Mouse (Mus musculus): ENCODE data around the gene Tent4b. TPM values are rescaled to one million over a fixed set of nuclear protein-coding genes. Genes with fewer than 3 reads are reported as not detected.
A peak's percentile ranks its signal among the peaks of the same experiment; 100 is the strongest.
"Not testable (repeated sequence)": the region's sequence is repeated elsewhere in the genome, so short reads cannot be mapped to it uniquely, and the experiment has no call there.

Gene Tent4b
- total RNA-seq (2021) (10 to 100 TPM; 24.5 to 29.4 TPM), polyA plus RNA-seq (2012; rRNA removed) (11.7 and 12.6 TPM in 2 replicates)
- long read RNA-seq, full-length matches to known transcripts = 1 of 13 reads
- long read RNA-seq, partial matches to known transcripts = 5 of 13 reads
- long read RNA-seq, other reads (novel, unspliced or antisense) = 7 of 13 reads

DNA sequence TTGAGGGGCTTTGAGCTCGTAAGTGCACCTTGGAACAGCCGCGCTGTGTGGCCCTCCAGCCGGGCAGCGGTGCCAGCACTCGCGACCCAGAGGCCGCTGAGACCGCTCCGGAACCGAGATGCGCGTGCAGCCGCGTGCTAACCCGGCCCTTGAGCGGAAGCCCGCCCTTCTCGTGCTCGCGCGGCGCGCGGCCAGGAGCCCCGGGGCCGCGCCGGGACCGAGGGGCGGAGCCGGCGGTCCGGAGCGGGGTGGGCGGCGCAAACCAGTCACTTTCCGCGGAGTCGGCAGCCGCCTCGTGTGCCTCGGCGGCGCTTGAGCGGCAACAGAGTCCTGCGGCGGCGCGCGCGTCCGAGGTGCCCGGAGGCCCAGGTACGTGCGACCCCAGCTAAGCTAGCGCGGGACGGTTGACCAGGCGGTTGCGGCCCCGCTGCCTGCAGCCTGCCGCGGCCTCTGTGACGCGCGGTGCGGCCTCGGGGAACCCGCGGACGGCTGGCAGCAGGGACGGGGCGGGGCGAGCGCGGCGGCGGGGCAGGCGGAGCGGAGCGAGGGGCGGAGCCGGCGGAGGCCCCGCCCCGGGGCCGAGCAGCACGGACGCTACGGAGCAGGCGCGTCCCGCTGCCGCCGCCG lies at the start of gene Tent4b:
Gene Tent4b, plus strand, starts transcription at position 269 of the 627 bp plus-strand sequence.
- peak; percentile 97 for DNase-seq

DNA sequence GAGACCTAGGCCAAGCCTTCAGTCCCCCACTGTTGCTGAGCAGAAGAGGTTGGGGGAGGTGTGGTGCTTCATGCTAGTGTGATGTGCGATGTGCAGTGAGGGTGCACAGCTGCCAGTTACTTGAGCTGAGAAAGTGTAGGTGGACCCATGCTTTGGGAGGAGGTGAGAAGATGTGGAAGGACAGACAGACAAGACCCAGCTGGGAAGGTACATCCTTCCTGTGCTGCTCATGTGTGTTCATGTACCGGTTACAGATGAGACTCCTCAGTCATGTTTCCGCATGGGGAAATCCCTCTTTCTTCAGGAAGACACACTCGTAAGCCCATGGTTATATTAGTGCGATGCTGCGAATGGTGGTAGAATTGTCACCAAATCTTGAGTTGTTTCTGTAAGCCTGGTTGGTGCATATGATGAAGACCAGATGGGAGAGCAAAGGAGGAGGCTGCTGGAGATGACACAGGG lies 48.1 kb upstream of the Tent4b start:
- no peak for DNase-seq

DNA sequence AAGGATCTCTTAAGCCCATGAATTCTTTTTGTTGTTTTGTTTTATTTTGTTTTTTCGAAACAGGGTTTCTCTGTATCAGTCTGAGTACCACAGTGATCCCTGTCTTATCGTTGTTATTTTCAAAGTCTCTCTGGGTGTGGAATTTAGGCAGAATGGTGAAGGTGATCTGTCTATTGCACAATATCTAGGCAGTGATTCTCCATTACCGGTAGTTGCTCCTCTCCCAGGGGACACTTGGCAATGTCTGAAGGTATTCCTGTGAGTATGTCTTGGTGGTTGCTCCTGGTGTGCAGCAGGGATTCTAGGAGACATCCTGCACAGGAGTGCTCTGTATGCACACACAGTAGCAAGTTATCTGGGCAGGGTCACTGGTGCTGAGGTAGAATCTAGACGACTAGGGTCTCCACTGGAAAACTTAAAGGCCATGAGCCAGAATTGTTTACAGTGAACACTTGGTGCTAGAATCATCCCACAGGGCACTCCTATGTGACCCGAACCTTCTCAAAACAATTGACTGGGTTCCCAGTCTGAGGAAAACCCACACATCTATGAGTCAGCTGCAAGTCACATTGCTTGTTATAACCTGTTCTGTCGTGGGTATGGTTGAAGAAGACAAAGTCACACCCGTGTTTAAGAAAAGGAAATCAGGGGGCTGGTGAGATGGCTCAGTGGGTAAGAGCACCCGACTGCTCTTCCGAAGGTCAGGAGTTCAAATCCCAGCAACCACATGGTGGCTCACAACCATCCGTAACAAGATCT lies 38.6 kb upstream of the Tent4b start:
- no peak for DNase-seq

DNA sequence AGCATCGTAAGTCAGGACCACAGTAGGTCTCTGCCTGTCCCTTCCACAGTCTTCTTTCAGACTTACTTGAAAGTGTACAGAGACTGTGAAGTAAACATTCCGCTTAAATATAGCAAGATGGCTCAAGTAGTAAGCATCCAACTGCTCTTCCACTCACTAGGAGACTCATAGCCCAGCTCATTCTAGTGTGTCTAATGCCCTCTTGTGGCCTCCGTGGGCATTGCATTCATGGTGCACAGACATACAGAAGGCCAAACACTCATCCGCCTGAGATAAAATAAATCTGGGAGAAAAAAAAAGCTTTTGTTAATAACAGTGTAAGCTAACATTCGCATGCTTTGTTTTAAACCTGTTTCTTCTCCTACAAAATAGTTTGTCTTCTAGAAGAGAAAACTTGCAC lies 37.6 kb upstream of the Tent4b start:
- DNase-seq = peak; percentile 61

DNA sequence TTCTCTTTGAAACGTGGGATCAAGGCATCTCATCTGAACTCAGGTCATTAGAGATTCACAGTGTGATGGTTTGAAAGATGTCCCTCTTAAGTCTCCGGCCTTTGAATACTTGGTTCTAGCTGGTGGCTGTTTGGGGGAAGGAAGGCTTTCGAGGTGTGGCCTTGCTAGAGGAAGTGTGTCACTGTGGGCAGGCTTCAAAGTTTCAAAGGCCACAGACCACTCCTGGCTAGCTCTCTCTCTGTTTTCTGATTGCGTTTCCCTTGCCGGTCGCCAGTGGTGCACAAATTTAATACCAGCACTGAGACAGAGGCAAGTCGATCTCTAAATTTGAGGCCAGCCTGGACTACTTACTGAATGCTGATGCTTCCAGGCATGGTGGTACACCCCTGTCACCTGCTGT lies 23.7 kb upstream of the Tent4b start:
- DNase-seq = no peak

DNA sequence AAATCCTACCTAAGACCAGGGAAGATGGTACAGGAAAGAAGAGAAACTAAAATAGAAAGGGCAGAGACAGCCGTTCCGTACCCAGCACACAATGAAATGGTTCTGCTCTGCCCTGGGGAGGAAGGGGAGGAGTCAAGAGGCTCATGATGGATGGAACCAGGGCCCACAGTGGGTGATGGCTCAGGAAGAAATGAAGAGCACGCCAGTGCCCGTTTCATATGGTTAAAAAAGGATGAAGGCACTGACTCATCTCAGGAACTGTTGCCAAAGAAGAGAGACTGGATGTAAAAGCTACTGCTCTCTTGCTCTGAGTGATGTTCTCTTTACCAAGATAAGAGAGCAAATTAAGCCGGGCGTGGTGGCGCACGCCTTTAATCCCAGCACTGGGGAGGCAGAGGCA lies 21.7 kb upstream of the Tent4b start:
- DNase-seq = no peak

DNA sequence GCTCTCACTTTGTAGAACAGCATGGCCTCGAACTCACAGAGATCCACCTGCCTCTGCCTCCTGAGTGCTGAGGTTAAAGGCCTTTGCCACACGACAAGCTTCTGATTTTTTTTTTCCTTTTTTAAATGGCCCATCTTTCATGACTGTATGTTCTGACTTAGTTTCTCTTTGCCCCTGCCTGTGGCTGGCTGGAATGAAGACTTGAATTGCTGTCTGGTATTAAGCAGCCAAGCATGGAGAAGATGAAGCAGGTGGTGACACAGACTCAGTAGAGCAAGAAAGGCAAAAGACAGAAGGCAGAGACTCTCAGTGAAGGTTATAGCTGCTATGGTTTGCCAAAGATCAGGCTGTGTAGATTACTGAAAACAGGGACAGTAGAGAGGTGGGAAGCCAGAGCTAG lies 15.9 kb upstream of the Tent4b start:
- DNase-seq = no peak

DNA sequence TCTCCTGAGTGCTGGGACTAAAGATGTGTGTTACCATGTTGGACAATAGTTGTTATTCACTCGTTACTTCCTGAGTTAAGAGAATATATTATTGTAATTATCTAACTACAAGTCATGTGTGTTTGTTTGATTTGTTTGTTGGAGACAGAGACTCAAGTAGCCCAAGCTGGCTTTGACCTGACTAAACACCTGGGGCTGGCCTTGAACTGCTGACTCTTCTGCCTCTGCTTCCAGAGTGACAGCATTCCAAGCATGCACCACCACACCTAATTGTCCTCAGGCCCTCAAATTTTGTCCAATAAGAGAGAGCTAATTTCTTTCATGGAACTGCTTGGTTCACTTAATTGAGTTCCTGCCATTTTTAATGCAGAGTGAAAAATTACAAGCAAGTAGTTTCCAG lies 14.1 kb upstream of the Tent4b start:
- no peak for DNase-seq

DNA sequence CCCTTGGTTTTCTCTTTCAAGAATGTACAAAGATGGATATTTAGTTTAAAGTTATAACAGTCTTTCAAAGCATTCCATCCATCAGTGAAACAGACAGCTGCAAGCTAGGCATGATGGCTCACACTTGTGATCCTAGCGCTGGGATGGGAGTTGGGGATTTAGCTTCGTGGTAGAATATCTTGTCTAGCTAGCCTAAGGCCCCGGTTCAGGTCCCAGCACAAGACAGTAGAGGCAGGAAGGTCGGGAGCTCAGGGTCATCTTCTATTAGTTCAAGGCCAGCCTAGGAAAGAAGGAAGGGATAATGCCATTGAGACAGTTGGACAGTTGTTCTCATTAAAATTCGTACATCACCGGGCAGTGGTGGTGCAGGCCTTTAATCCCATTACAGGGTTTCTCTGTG lies 13.3 kb upstream of the Tent4b start:
- DNase-seq = no peak

DNA sequence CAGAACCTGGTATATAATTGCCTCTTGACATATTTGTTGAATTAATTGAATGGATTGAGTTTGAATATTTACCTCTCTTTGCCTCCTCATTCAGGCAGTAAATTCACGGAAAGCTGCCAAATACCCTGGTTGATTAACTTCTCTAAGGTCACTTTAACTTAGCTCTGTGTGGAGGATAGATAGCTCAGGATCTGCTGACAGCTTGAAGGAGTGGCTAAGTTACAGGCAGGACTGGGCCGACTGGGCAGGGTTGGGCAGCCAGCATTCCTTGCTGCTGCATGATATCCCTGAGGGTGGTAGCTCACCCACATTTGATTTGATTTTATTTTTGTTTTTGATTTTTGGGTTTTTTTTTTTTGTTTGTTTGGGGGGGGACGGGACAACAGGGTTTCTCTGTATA lies 1.7 kb upstream of the Tent4b start:
- DNase-seq = no peak

DNA sequence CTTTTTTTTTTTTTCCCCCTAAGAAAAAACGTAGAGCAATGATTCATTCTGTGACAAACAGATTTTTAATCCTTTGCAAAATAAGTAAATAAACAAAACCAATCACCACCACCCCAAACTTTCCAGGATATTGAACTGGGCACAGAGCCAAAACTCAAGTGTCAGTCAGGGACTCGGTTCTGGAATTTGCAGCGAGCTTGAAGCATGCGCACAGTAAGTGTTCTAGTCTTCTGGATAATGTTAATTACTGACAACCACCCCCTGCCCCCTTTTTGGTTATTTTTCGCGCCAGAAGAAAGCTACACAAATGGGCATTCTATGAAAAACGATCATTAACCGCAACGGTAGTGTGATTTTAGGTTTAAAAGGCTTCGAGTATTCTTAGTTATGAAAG lies 465 bp upstream of the Tent4b start:
- DNase-seq = no peak

DNA sequence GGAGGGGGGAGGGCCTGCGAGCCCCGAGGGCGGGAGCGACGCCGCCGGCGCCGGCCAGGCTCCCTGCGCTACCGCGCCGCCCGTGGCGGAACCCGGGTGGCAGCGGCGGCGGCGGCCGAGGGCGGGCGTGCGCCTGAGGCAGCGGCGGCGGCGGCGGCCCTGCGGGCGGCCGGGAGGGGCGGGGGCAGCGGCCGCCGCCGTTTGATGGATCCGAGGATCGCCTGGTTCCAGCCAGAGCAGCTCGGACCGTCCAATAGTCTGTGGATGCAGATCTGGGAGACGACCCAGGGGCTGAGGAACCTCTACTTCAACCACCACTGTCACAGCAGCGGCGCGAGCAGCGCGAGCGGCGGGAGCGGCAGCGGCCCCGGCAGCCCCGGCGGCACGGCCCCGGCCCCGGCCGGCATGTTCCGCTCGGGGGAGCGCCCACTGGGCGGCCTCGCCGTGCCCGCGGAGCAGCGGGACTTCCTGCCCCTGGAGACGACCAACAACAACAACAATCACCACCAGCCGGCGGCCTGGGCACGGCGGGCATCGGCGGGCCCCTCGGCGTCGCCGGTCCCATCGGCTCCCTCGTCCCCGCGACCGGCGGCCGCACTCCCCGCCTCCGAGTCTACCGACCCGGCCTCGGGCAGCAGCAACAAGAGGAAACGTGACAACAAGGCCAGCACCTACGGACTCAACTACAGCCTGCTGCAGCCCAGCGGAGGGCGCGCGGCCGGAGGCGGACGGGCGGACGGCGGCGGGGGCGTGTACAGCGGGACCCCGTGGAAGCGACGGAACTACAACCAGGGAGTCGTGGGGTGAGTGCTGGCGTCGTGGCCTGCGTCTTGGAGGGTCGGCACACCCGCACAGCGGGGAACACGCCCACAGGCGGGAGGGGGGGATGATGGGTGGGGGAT lies 938 bp downstream of the Tent4b start:
- DNase-seq = peak; percentile 65

DNA sequence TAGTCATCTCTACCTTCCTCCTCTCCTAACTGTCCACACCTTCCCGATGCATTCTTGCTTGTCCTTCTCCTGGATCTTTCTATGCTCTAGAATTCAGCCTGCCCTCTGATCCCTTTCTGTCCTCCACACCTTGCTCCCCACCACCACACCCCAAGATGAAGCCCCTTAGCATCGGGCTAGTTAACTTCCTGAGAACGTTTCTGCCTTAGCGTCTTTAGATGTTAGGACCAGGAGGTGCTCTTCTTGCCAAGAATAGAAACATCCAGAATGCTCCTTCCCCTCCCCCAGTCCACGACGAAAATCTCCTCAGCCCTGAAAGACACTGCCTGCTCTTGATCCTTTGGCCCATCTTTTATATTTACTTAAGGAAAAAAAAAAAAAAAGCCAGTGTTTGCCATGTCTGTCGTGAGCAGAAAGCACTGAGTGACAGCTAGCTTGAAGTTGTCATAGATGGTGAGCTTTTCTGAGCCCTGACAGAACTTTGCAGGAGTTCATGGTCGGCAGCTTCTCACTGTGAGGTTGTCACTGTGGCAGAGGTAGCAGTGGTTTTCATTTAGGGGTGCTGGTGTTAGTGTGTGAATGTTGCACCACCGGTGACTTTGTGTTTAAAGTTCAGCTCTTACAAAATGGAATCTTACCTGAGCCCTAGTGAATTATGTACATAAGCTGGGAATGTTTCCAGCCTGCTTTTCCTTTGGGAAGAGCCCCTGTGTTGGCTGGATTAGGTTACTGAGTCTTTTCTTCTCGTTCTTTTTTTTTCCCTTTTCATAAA lies 1.9 kb downstream of the Tent4b start:
- DNase-seq = no peak

DNA sequence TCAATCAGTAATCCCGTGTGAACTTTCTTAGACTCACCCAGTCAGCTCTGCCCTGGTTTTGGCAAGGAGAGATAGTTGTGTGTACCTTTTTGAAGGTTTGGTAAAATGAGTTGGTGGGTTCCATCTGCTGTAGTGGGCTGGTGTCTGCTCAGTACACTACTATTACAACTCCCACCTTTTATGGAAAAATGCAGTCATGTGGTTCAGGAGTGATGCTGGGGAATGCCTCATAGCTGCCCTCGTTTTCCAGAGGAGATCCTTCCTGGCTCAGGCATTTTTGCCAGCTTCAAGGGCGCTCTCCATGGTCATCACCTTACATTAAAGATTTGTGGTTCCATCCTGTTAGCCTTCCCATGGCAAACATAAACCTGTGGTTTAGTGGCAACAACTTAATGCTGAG lies 2.6 kb downstream of the Tent4b start:
- no peak for DNase-seq

DNA sequence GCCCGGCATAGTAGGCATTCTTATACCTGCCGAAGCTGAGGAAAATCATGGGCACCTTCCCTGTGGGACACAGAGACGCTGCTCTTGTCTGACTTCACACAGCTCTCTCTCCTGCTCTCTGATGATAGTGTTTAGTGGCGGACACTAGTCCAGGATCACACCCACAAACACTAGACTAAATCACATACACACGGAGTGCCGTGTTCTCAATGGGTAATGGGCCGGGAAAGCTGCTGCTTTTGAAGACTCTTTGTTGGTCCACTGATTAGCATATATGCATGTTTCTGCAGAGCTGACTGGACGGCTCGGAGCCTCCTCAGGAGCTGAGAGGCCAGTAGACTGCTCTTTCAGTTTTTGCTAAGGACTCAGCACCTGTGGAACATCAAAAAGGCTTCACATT lies 7.0 kb downstream of the Tent4b start:
- DNase-seq = no peak

DNA sequence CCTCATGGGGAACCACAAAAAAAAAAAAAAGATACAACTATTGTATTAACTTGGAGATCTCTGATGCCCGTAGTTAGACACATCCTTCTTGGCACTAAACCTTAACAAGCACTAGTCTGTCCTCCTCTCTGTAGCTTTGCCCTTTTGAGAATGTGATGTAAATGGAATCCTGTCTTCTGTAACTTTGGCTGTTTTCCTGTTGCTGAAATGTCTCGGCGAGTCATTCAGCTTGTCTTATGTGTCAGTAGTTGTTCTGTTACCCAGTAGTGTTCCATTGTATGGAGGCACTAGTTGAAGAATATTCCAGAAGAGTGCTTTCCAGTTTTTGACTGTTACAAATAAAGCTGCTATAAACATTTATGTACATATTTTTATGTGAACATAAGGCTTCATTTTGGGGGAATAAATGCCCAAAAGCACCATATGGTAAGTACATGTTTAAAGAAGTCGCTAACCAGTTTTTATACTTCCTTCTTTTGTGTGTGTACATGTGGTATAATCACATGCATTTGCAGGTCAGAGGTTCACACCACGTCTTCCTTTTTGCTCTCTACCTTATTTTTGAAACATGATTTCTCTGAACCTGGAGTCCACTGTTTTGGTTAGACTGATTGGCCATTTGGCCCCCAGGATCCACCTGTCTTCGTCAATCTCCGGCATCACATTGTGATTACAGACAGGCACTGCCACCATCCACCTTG lies 8.3 kb downstream of the Tent4b start:
- no peak for DNase-seq

DNA sequence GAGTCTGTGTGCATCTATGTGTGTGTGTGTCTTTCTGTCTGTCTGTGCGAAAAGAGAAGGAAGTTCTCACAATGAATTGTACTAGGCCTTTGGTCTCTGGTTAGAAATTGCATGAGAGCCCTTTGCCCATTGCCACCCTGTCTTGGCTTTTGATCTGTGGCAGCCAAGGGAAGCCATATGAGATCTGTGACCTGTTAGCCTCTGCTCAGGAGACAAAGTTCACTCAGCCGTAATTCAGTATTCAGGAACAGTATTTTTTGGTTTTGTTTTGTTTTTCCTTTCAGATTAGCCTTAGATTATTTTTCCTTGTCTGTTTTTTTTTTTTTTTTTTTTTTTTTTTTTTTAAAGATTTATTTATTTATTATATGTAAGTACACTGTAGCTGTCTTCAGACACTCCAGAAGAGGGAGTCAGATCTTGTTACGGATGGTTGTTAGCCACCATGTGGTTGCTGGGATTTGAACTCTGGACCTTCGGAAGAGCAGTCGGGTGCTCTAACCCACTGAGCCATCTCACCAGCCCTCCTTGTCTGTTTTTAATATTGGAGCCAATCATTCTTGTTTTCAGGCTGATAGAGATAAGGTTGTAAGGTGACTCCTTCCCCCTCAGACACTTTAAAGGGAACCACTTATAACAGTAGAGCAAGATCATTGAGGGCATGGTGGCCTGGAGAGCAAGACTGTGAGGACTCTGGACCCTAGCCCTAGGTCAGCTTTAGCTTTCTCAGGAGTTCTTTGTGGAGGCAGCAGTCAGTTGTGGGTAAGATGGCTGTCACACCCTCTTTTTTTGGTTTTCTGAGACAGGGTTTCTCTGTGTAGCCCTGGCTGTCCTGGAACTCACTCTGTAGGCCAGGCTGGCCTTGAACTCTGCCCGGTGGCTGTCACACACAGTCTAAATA lies 11.2 kb downstream of the Tent4b start:
- DNase-seq = not testable (repeated sequence)

DNA sequence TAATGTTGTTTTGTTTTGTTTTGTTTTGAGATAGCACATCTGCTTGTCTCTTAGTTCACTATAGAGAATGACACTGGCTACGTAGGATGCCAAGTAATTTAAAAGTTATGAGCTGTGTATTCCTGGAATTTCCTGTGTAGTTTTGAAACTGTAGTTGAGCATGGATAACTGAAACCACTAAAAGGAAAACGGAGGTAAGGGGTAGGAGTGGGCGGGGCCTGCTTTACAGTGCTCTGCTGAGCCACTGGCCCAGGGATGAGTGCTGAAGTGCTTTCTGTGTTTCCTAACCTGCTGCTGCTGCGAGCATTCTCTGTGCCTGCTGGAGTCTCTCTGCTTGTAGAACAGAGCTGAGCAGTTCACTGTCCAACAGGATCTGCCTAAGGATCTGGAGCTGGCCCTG lies 22.3 kb downstream of the Tent4b start:
- DNase-seq = no peak

DNA sequence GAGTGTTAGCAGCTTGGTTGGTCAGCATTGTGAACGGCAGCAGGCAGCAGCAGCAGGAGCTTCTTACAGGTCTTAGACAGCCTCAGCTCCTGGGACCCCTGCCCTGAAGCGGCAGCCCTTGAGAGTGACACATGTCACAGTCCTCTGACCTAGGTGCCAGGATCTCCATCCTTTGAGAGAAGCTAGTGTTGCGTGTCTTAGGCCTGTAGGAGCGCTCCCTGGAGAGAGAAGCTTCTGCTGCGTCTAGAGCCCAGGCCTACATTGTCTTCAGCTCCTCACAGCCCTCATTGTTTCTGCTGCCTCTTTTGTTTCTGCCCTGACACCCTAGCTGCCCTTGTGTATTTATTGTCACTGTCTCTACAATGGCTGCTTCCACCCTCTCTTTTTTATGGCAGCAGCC lies 26.3 kb downstream of the Tent4b start:
- no peak for DNase-seq

DNA sequence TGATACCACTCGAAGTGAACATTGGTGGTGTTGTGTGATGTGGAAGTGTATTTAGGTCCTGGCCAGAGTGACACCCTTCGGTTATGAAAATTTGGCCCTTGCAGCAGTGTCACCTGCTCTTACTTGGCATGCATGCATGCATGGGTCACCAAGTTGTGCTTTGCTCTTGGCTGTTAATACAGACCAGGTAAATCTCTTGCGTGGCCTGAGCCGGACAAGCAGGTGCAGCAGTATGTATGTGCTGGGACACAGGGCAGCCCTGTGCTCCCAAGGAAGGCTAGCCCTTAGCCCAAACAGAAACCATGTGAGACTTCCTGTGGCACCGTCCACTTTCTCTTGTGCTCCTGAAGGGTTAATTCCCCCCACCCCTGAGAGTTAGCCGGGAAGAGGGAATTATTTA lies 28.8 kb downstream of the Tent4b start:
- no peak for DNase-seq

Measured in adrenal gland, adult 2 months (tissue).